In the genomic region with DNA sequence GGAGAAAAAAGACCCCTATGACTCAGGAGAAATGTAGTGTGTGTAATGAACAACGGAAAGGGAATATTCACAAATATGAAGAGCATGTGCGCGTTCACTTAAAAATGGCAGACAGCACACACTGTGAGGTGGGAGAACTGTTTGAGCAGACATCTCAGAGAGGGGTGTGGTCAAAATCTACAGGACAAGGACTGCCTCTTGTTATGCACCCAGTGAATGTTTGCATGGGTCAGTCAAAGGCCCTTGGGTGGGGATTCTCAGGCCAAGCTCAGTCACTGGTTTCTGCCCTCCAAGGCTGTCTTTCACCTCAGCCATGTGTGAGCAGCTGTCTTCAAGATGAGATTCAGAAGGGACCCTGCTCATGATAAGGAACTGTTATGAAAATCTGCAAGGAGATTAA, we compare ENCODE assay signal across 19 mouse cellular contexts.
"Had no signal": no experiment of that assay in that cellular context is flagged by ENCODE, and none has a peak within 500 bp of the region (broad histone marks: within the 10 kb centered on the region; RNA-seq: fewer than 3 reads in every experiment).

No protein-coding gene starts in this region.

- H3K36me3 ChIP-seq: midbrain, embryonic 10.5 days; midbrain, embryonic 12.5 days; neural tube, embryonic 13.5 days; neural tube, embryonic 15.5 days had no signal

- DNase-seq: lung, adult 18-20 months; lung, embryonic 14.5 days; lung, postnatal 10 days; lung, postnatal 4 days; midbrain, embryonic 14.5 days; retina, postnatal 1 day; right cerebral cortex, adult 18-20 months; right cerebral cortex, postnatal 25 days; right cerebral cortex, postnatal 4 days; spleen, adult 18-20 months; thymus, adult 18-20 months; thymus, postnatal 14 days; thymus, postnatal 36 days had no signal

- H3K9ac ChIP-seq: lung, embryonic 14.5 days; midbrain, embryonic 12.5 days; neural tube, embryonic 13.5 days; neural tube, embryonic 15.5 days had no signal

- H3K4me2 ChIP-seq: lung, embryonic 14.5 days; midbrain, embryonic 12.5 days; neural tube, embryonic 13.5 days; neural tube, embryonic 15.5 days had no signal

- H3K9me3 ChIP-seq: neural tube, embryonic 15.5 days had no signal

- H3K4me1 ChIP-seq: midbrain, embryonic 10.5 days; neural tube, embryonic 13.5 days had no signal

- H3K4me3 ChIP-seq: midbrain, embryonic 10.5 days; midbrain, embryonic 12.5 days; myocyte; neural tube, embryonic 13.5 days; neural tube, embryonic 15.5 days had no signal

- ATAC-seq: midbrain, embryonic 16.5 days had no signal

- H3K27me3 ChIP-seq: midbrain, embryonic 12.5 days; neural tube, embryonic 13.5 days; neural tube, embryonic 15.5 days had no signal

- H3K27ac ChIP-seq: midbrain, embryonic 10.5 days; midbrain, embryonic 12.5 days; neural tube, embryonic 13.5 days; neural tube, embryonic 15.5 days had no signal
